Mouse (Mus musculus): Measurements from ENCODE around the gene D11Wsu47e. TPM values are rescaled to one million over a fixed set of nuclear protein-coding genes. Genes with fewer than 3 reads are reported as not detected.
A peak's percentile ranks its signal among the peaks of the same experiment; 100 is the strongest.

The D11Wsu47e gene
- polyA plus RNA-seq, 1 experiment from 2014 or later = 8.7 TPM

DNA sequence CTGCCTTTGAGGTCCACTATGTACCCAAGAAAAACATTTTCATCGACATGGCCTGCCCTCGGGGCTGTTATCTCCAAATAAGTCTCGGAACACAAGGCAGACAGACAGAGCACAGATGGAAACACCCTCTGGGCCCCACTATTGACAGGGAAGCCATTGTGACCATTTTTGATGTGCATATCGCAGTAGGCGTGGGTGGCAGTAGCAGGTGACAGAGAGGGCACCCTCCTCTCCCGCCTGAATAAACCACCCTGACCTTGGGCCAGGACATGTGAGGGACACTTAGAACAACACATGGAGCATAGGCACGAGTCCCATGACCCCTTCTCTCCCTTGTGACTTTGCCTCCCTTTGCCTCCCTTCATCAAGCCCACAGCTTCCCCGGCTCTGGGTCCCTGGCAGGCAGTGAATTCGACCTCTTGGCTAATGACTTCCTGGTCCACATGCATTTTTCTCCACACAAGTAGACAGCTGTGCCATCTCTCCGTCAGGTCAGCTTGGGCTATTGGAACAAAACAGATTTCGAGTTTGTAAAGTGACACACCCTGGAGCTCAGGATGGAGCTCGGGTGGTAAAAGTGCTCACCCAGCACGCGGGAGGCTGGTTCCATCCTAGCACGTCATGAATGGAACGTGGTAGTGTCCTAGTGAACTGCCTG is 33.7 kb downstream of the D11Wsu47e start:
- no peaks in the 10 kb centered on the region for H3K36me3 ChIP-seq (ENCODE audit: control insufficient read depth, insufficient read depth, low read length)
- H3K4me2 ChIP-seq (replicated peaks; ENCODE audit: low read depth) = no peak overlapping the region
- no peaks in the 10 kb centered on the region for H3K27me3 ChIP-seq (ENCODE audit: control insufficient read depth, insufficient read depth, low read length)
- ATAC-seq (ENCODE audit: low FRiP score, low TSS enrichment) = no peak
- H3K4me3 ChIP-seq (ENCODE audit: low read depth, low read length) = no peak overlapping the region
- H3K9ac ChIP-seq (ENCODE audit: low read length) = no peak overlapping the region
- H3K4me1 ChIP-seq (replicated peaks; ENCODE audit: control insufficient read depth, insufficient read depth) = no peaks in the 10 kb centered on the region
- 52% methylated on average over 16 of the region's 16 CpGs for WGBS
- DNase-seq (ENCODE audit: low spot score) = no peak
- H3K9me3 ChIP-seq (ENCODE audit: control insufficient read depth, low read length) = no peaks in the 10 kb centered on the region
- TF ChIP-seq CTCF (IDR thresholded peaks at IDR 0.05; ENCODE audit: low read depth) = no peak
- no peak for TF ChIP-seq EP300 (optimal IDR thresholded peaks at IDR 0.05)
- H3K27ac ChIP-seq (replicated peaks) = no peak overlapping the region

DNA sequence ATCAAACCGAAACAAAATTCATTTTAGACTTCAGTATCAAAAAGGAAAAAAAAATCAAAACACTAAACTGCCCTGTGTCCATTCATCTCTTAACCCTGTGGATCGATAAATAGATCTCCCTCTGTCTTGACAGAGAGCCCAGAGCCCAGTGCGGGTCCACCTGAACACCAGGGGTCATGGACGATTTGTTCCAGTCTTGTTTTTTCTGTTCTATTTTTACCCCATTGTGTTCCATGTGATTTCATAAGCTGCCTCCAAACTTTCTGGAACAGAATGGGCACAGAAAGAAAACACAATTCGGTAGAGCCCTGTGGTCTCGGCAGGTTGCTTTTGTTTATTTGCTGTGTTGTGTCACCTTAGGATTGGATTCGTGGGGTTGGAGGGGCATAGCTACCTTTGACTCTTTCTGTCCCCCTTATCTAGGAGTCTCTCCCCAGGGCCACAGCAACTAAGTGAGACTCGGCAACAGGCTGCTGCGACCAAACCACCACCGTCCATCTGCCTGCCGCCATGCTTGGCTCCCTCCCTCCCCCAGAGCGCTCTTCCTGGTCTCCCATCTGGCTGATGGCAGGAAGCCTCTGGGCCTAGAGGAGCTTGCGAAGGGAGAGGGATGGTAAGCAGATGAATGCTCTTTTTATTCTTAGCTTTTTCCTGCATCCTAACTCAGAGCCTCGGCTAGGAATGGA is 38.3 kb downstream of the D11Wsu47e start:
- no peak overlapping the region for H3K9ac ChIP-seq (ENCODE audit: low read length)
- no peak overlapping the region for H3K4me2 ChIP-seq (replicated peaks; ENCODE audit: low read depth)
- peaks cover 3% of the 10 kb centered on the region; the same call in 1 of the 2 replicates for H3K36me3 ChIP-seq (ENCODE audit: control insufficient read depth, insufficient read depth, low read length)
- no peaks in the 10 kb centered on the region for H3K4me1 ChIP-seq (replicated peaks; ENCODE audit: control insufficient read depth, insufficient read depth)
- 54% methylated on average over 14 of the region's 14 CpGs for WGBS
- DNase-seq (ENCODE audit: low spot score) (no peak), ATAC-seq (ENCODE audit: low FRiP score, low TSS enrichment) (no peak)
- H3K4me3 ChIP-seq (ENCODE audit: low read depth, low read length) = no peak overlapping the region
- H3K9me3 ChIP-seq (ENCODE audit: control insufficient read depth, low read length) = no peaks in the 10 kb centered on the region
- no peaks in the 10 kb centered on the region for H3K27me3 ChIP-seq (ENCODE audit: control insufficient read depth, insufficient read depth, low read length)
- no peak for TF ChIP-seq CTCF (IDR thresholded peaks at IDR 0.05; ENCODE audit: low read depth)
- no peak for TF ChIP-seq EP300 (optimal IDR thresholded peaks at IDR 0.05)
- H3K27ac ChIP-seq (replicated peaks) = peak overlapping the region; percentile 53; the same call in 1 of the 2 replicates

DNA sequence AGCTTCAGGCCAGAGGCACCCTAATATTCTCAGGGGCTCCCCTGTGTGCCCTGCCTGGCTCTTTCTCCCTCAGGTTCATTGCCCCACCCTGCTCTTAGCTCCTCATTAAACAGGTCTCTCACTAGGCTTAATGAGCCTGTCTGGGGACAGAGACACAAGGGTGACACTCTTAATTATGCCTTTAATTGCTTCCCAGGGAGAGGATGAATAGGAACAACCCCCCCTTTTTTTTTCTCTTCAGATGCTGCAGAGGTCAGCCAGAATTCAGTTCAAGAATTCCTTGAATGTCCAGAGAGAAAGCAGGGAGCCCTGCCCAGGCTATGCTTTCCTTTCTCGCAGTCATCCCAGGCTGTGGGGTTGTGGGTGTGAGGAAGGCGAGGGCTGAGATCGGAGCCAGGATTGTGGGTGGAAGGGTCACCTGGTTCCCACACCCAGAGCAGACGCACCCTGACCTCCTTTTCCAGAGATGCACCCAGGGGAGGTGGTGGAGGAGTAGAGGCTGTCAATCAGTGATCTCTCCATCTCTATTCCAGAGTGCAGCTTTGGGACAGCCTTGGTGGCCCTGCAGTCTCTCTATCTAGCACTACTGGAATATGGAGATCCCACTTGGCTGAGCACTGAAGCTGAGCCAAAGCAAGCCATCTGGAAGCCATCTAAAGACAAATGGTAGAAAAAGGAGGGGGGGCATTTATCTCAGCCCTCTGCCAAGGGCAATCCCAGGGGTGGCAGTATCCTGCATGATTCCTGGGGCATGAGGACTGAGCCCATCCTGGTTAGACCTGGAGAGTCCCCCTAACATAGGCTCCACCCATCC is 41.2 kb downstream of the D11Wsu47e start:
- Histone ChIP-seq H3K9me3 (ENCODE audit: control insufficient read depth, low read length) (no peaks in the 10 kb centered on the region), H3K27ac (replicated peaks) (peak overlapping the region; percentile 40), H3K27me3 (ENCODE audit: control insufficient read depth, insufficient read depth, low read length) (no peaks in the 10 kb centered on the region), H3K4me3 (ENCODE audit: low read depth, low read length) (no peak overlapping the region), H3K9ac (ENCODE audit: low read length) (no peak overlapping the region), H3K36me3 (ENCODE audit: control insufficient read depth, insufficient read depth, low read length) (peaks cover 20% of the 10 kb centered on the region; the same call in 1 of the 2 replicates), H3K4me2 (replicated peaks; ENCODE audit: low read depth) (no peak overlapping the region), H3K4me1 (replicated peaks; ENCODE audit: control insufficient read depth, insufficient read depth) (peaks cover 6% of the 10 kb centered on the region; the same call in 1 of the 2 replicates)
- DNase-seq (ENCODE audit: low spot score) (no peak), ATAC-seq (ENCODE audit: low FRiP score, low TSS enrichment) (peak; percentile 19; the same call in 1 of the 2 replicates)
- WGBS = 51% methylated on average over 4 of the region's 4 CpGs
- TF ChIP-seq EP300 (optimal IDR thresholded peaks at IDR 0.05) (no peak), CTCF (IDR thresholded peaks at IDR 0.05; ENCODE audit: low read depth) (no peak)

DNA sequence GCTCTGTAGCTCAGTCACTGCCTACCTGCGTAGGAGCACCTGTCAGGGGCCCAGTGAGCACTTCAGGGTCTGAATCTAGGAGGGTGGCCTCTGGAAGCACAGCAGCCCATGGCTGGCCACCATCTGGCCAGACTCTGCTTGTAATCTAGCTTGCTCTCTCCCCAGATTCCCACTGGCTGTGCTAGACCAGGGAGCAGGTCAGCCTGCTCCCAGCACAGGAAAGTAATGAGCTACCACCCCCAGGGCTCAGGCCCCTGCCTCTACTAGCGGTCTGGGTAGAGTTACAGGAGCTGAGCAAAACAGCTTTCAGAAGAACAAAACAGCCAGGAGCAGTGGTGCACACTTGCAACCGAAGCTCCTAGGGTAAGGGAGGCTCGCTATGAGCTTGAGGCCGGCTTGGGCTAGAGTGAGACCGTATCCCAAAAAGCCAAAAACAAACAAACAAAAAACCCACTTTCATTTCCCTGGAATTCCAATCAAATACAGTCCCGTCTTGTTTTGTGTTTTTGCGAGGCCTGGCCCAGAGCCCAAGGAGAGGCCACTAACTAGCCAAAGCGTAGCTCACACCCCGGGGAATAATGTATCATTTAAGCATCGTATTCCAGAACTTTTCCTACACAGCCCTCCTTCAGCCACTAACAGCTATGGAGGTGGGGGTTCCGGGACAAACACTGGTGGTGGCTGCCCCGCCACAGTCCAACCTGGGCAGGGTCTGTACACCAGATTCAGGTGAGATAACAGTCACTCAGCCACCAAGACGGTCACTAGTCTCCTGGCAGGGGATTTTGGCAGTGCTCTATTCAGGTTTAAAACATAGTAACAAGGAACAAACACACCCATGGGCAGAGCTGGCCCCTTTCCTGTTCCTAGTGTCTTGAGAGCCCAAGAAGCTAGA is 43.0 kb downstream of the D11Wsu47e start:
- ATAC-seq (ENCODE audit: low FRiP score, low TSS enrichment) (no peak), DNase-seq (ENCODE audit: low spot score) (no peak)
- peak overlapping the region; percentile 19 for H3K27ac ChIP-seq (replicated peaks)
- H3K9me3 ChIP-seq (ENCODE audit: control insufficient read depth, low read length) = no peaks in the 10 kb centered on the region
- peaks cover 20% of the 10 kb centered on the region; the same call in 1 of the 2 replicates for H3K36me3 ChIP-seq (ENCODE audit: control insufficient read depth, insufficient read depth, low read length)
- H3K27me3 ChIP-seq (ENCODE audit: control insufficient read depth, insufficient read depth, low read length) = no peaks in the 10 kb centered on the region
- 59% methylated on average over 14 of the region's 14 CpGs for WGBS
- H3K4me2 ChIP-seq (replicated peaks; ENCODE audit: low read depth) = no peak overlapping the region
- H3K4me3 ChIP-seq (ENCODE audit: low read depth, low read length) = no peak overlapping the region
- no peak for TF ChIP-seq CTCF (IDR thresholded peaks at IDR 0.05; ENCODE audit: low read depth)
- no peak for TF ChIP-seq EP300 (optimal IDR thresholded peaks at IDR 0.05)
- no peak overlapping the region for H3K9ac ChIP-seq (ENCODE audit: low read length)
- H3K4me1 ChIP-seq (replicated peaks; ENCODE audit: control insufficient read depth, insufficient read depth) = peaks cover 9% of the 10 kb centered on the region; the same call in 1 of the 2 replicates

DNA sequence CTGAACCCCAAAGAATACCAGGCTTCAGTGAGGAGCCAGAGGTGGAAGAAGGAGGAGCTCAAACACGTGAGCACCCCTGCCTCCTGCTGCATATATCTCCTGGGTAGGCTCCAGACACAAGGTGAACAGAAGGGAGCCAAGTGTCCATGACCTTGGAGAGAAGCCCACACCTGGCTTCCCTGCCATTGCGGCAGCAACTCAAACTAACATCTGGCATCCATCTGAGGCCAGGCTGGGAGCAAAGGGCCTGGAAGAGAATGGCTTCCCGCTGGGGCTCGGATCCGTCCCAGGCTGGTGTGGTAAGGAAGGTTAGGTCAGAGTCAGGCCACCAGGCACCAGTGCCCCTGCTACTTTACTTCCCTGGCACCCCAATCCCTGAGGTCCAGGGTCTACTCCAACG is 43.8 kb downstream of the D11Wsu47e start:
- Histone ChIP-seq H3K36me3 (ENCODE audit: control insufficient read depth, insufficient read depth, low read length) (peaks cover 20% of the 10 kb centered on the region; the same call in 1 of the 2 replicates), H3K4me1 (replicated peaks; ENCODE audit: control insufficient read depth, insufficient read depth) (peaks cover 9% of the 10 kb centered on the region; the same call in 1 of the 2 replicates), H3K9ac (ENCODE audit: low read length) (no peak overlapping the region), H3K27ac (replicated peaks) (peak overlapping the region; percentile 19; the same call in 1 of the 2 replicates), H3K4me3 (ENCODE audit: low read depth, low read length) (no peak overlapping the region), H3K27me3 (ENCODE audit: control insufficient read depth, insufficient read depth, low read length) (no peaks in the 10 kb centered on the region), H3K9me3 (ENCODE audit: control insufficient read depth, low read length) (no peaks in the 10 kb centered on the region), H3K4me2 (replicated peaks; ENCODE audit: low read depth) (no peak overlapping the region)
- no peak for ATAC-seq (ENCODE audit: low FRiP score, low TSS enrichment)
- no peak for DNase-seq (ENCODE audit: low spot score)
- TF ChIP-seq CTCF (IDR thresholded peaks at IDR 0.05; ENCODE audit: low read depth) (no peak), EP300 (optimal IDR thresholded peaks at IDR 0.05) (no peak)
- 55% methylated on average over 6 of the region's 6 CpGs for WGBS
